Mouse (Mus musculus) thymus, adult 2 months (tissue): Measurements from ENCODE around the gene Tecrl.

Experiments used
- CTCF ChIP-seq: fragments of 200-500 bp; IDR thresholded peaks from 2 replicates; pipeline ENCODE4 v1.5.1; 2012; ENCODE audit warnings: mild to moderate bottlenecking, control low read depth, low read length, moderate library complexity, borderline replicate concordance; ENCODE audit not compliant: control insufficient read depth, poor library complexity, insufficient read depth; ENCODE audit errors: extremely low read depth
- POLR2A ChIP-seq: fragments of 200-500 bp; IDR thresholded peaks from 2 replicates; pipeline ENCODE4 v1.6.1; 2012; ENCODE audit warnings: mild to moderate bottlenecking, low read length, control low read depth, moderate library complexity; ENCODE audit not compliant: control insufficient read depth, poor library complexity, insufficient read depth; ENCODE audit errors: extremely low read depth

- TF ChIP-seq CTCF (no peak), POLR2A (no peak)
These were observed at the start of gene Tecrl for GRCm38 (mm10) chr5:83354846-83355561.
